12 mouse cellular contexts compared by ENCODE assay signal in genomic region chr16:44510521-44511213, GRCm38 (mm10). TPM values are rescaled to one million over a fixed set of nuclear protein-coding genes. Genes with fewer than 3 reads are reported as not detected.
DNase-seq lines count a peak whose midpoint lies in the region; ATAC-seq lines count a peak whose summit lies in the region.
"Had no signal": no experiment of that assay in that cellular context is flagged by ENCODE, and none has a peak within 500 bp of the region (broad histone marks: within the 10 kb centered on the region; RNA-seq: fewer than 3 reads in every experiment).

No protein-coding gene starts in this region.

- peaks cover 29% of the 10 kb centered on the region for H3K36me3 ChIP-seq in hindbrain, embryonic 12.5 days
- H3K36me3 ChIP-seq in hindbrain, embryonic 13.5 days: peaks cover 10% of the 10 kb centered on the region; the same call in 1 of the 2 replicates
- no peaks in the 10 kb centered on the region for H3K36me3 ChIP-seq in midbrain, embryonic 14.5 days (ENCODE audit: control insufficient read depth, insufficient read depth, low read length)
- peaks cover 100% of the 10 kb centered on the region for H3K36me3 ChIP-seq in midbrain, embryonic 10.5 days
- 0 out of 2 replicates have a peak, but pooled peaks cover 2% of the 10 kb centered on the region for H3K36me3 ChIP-seq in forebrain, embryonic 16.5 days (ENCODE audit: control insufficient read depth, insufficient read depth)
- no peaks in the 10 kb centered on the region for H3K36me3 ChIP-seq in midbrain, embryonic 15.5 days (replicated peaks)
- H3K36me3 ChIP-seq in kidney, embryonic 14.5 days (ENCODE audit: control insufficient read depth, insufficient read depth, low read length): peaks cover 22% of the 10 kb centered on the region

- no peaks in the 10 kb centered on the region for H3K9me3 ChIP-seq in hindbrain, embryonic 12.5 days (replicated peaks)
- H3K9me3 ChIP-seq in hindbrain, embryonic 13.5 days: no peaks in the 10 kb centered on the region
- H3K9me3 ChIP-seq in midbrain, embryonic 14.5 days (ENCODE audit: control insufficient read depth, low read length): no peaks in the 10 kb centered on the region
- no peaks in the 10 kb centered on the region for H3K9me3 ChIP-seq in midbrain, embryonic 10.5 days (replicated peaks)
- H3K9me3 ChIP-seq in forebrain, embryonic 16.5 days (ENCODE audit: control insufficient read depth, low read length): no peaks in the 10 kb centered on the region
- H3K9me3 ChIP-seq in midbrain, embryonic 15.5 days: no peaks in the 10 kb centered on the region
- H3K9me3 ChIP-seq in kidney, embryonic 14.5 days (ENCODE audit: control insufficient read depth, low read length): no peaks in the 10 kb centered on the region

- H3K27ac ChIP-seq in hindbrain, embryonic 12.5 days: 0 out of 2 replicates have a peak overlapping the region, but pooled peaks have one; percentile 48
- no peak overlapping the region for H3K27ac ChIP-seq in hindbrain, embryonic 13.5 days
- 0 out of 2 replicates have a peak overlapping the region, but pooled peaks have one; percentile 16 for H3K27ac ChIP-seq in midbrain, embryonic 14.5 days (replicated peaks; ENCODE audit: low read depth, low read length)
- no peak overlapping the region for H3K27ac ChIP-seq in midbrain, embryonic 10.5 days (replicated peaks)
- peak overlapping the region; percentile 65 for H3K27ac ChIP-seq in forebrain, embryonic 16.5 days (ENCODE audit: low read length)
- peak overlapping the region; percentile 41; the same call in 1 of the 2 replicates for H3K27ac ChIP-seq in midbrain, embryonic 15.5 days
- no peak overlapping the region for H3K27ac ChIP-seq in kidney, embryonic 14.5 days (ENCODE audit: low read depth, low read length)
- H3K27ac ChIP-seq: macrophage had no signal

- DNase-seq in midbrain, embryonic 14.5 days: no peak
- DNase-seq in midbrain, embryonic 10.5 days (ENCODE audit: low spot score): no peak
- no peak for DNase-seq in urinary bladder, adult 18-20 months (ENCODE audit: low spot score in 2 of 2)
- DNase-seq: adrenal gland, postnatal 36 days; kidney, postnatal 14 days had no signal

- H3K27me3 ChIP-seq in hindbrain, embryonic 12.5 days: no peaks in the 10 kb centered on the region
- H3K27me3 ChIP-seq in hindbrain, embryonic 13.5 days: no peaks in the 10 kb centered on the region
- H3K27me3 ChIP-seq in midbrain, embryonic 14.5 days (ENCODE audit: control insufficient read depth, insufficient read depth, low read length): no peaks in the 10 kb centered on the region
- no peaks in the 10 kb centered on the region for H3K27me3 ChIP-seq in midbrain, embryonic 10.5 days (ENCODE audit: low read depth, poor library complexity, severe bottlenecking)
- no peaks in the 10 kb centered on the region for H3K27me3 ChIP-seq in forebrain, embryonic 16.5 days (replicated peaks; ENCODE audit: control insufficient read depth, insufficient read depth, low read length)
- no peaks in the 10 kb centered on the region for H3K27me3 ChIP-seq in midbrain, embryonic 15.5 days (replicated peaks)
- no peaks in the 10 kb centered on the region for H3K27me3 ChIP-seq in kidney, embryonic 14.5 days (ENCODE audit: control insufficient read depth, insufficient read depth, low read length)

- ATAC-seq in hindbrain, embryonic 12.5 days (ENCODE audit: low FRiP score): no peak
- ATAC-seq in hindbrain, embryonic 13.5 days (ENCODE audit: low FRiP score): no peak
- ATAC-seq in midbrain, embryonic 14.5 days (ENCODE audit: low FRiP score, low TSS enrichment): no peak
- peak; percentile 45 for ATAC-seq in forebrain, embryonic 16.5 days
- no peak for ATAC-seq in midbrain, embryonic 15.5 days (replicated peaks)
- no peak for ATAC-seq in kidney, embryonic 14.5 days (ENCODE audit: low FRiP score, low TSS enrichment)

- 82% methylated on average over 13 of the region's 13 CpGs for WGBS in hindbrain, embryonic 12.5 days
- WGBS in hindbrain, embryonic 13.5 days: 78% methylated on average over 13 of the region's 13 CpGs
- WGBS in midbrain, embryonic 14.5 days: 74% methylated on average over 13 of the region's 13 CpGs
- WGBS in midbrain, embryonic 10.5 days: 87% methylated on average over 13 of the region's 13 CpGs
- 66% methylated on average over 13 of the region's 13 CpGs for WGBS in forebrain, embryonic 16.5 days
- 63% methylated on average over 13 of the region's 13 CpGs for WGBS in midbrain, embryonic 15.5 days
- WGBS in kidney, embryonic 14.5 days: 80% methylated on average over 13 of the region's 13 CpGs

- H3K4me3 ChIP-seq in hindbrain, embryonic 12.5 days: no peak overlapping the region
- H3K4me3 ChIP-seq in hindbrain, embryonic 13.5 days: no peak overlapping the region
- H3K4me3 ChIP-seq in midbrain, embryonic 14.5 days (replicated peaks; ENCODE audit: low read depth, low read length): no peak overlapping the region
- no peak overlapping the region for H3K4me3 ChIP-seq in midbrain, embryonic 10.5 days
- no peak overlapping the region for H3K4me3 ChIP-seq in forebrain, embryonic 16.5 days (replicated peaks; ENCODE audit: low read length)
- H3K4me3 ChIP-seq in midbrain, embryonic 15.5 days: no peak overlapping the region
- H3K4me3 ChIP-seq in kidney, embryonic 14.5 days (ENCODE audit: low read length): no peak overlapping the region
- H3K4me3 ChIP-seq: erythroblast, embryonic 14.5 days had no signal

- no peak overlapping the region for H3K4me2 ChIP-seq in hindbrain, embryonic 12.5 days (replicated peaks)
- H3K4me2 ChIP-seq in hindbrain, embryonic 13.5 days: no peak overlapping the region
- H3K4me2 ChIP-seq in midbrain, embryonic 14.5 days (ENCODE audit: low read length): no peak overlapping the region
- H3K4me2 ChIP-seq in forebrain, embryonic 16.5 days (ENCODE audit: low read length): no peak overlapping the region
- H3K4me2 ChIP-seq in midbrain, embryonic 15.5 days: no peak overlapping the region
- no peak overlapping the region for H3K4me2 ChIP-seq in kidney, embryonic 14.5 days (replicated peaks; ENCODE audit: low read depth, low read length)

- H3K9ac ChIP-seq in hindbrain, embryonic 12.5 days: no peak overlapping the region
- no peak overlapping the region for H3K9ac ChIP-seq in hindbrain, embryonic 13.5 days
- no peak overlapping the region for H3K9ac ChIP-seq in midbrain, embryonic 14.5 days (replicated peaks; ENCODE audit: low read length)
- no peak overlapping the region for H3K9ac ChIP-seq in forebrain, embryonic 16.5 days (replicated peaks; ENCODE audit: low read depth, low read length)
- no peak overlapping the region for H3K9ac ChIP-seq in midbrain, embryonic 15.5 days
- H3K9ac ChIP-seq in kidney, embryonic 14.5 days (ENCODE audit: low read depth, low read length): no peak overlapping the region

- peaks cover 7% of the 10 kb centered on the region for H3K4me1 ChIP-seq in hindbrain, embryonic 12.5 days
- peaks cover 14% of the 10 kb centered on the region; the same call in 1 of the 2 replicates for H3K4me1 ChIP-seq in hindbrain, embryonic 13.5 days (replicated peaks)
- no peaks in the 10 kb centered on the region for H3K4me1 ChIP-seq in midbrain, embryonic 14.5 days (ENCODE audit: control insufficient read depth, insufficient read depth, low read length)
- peaks cover 12% of the 10 kb centered on the region; the same call in 1 of the 2 replicates for H3K4me1 ChIP-seq in midbrain, embryonic 10.5 days
- peaks cover 22% of the 10 kb centered on the region for H3K4me1 ChIP-seq in forebrain, embryonic 16.5 days (replicated peaks; ENCODE audit: control insufficient read depth, insufficient read depth, low read length)
- peaks cover 4% of the 10 kb centered on the region; the same call in 1 of the 2 replicates for H3K4me1 ChIP-seq in midbrain, embryonic 15.5 days
- H3K4me1 ChIP-seq in kidney, embryonic 14.5 days (ENCODE audit: control insufficient read depth, insufficient read depth, low read length): peaks cover 8% of the 10 kb centered on the region

RNA-seq across cellular contexts. Expression of gene Boc, which starts 48.0 kb away (rescaled TPM):
- polyA plus RNA-seq in hindbrain, embryonic 12.5 days (2016; fragmentation: Nextera tagmentation; extraction: Ambion mirVana): 35.5 and 37.5 TPM in 2 replicates
- 14.0 and 17.2 TPM in 2 replicates for polyA plus RNA-seq in hindbrain, embryonic 13.5 days (2015; fragmentation: Nextera tagmentation; extraction: Ambion mirVana)
- polyA plus RNA-seq in midbrain, embryonic 14.5 days (2014; fragmentation: Nextera tagmentation; extraction: Ambion mirVana): 14.1 and 22.6 TPM in 2 replicates
- polyA plus RNA-seq in midbrain, embryonic 10.5 days (2016; fragmentation: Nextera tagmentation; extraction: Ambion mirVana): 30.8 and 37.1 TPM in 2 replicates
- 15.2 and 17.6 TPM in 2 replicates for polyA plus RNA-seq in forebrain, embryonic 16.5 days (2015; fragmentation: Nextera tagmentation; extraction: Ambion mirVana)
- polyA plus RNA-seq in midbrain, embryonic 15.5 days (2015; fragmentation: Nextera tagmentation; extraction: Ambion mirVana): 11.7 and 15.8 TPM in 2 replicates
- 15.2 and 23.5 TPM in 2 replicates for polyA plus RNA-seq in kidney, embryonic 14.5 days (2014; fragmentation: Nextera tagmentation; extraction: Ambion mirVana)
- polyA plus RNA-seq: erythroblast, embryonic 14.5 days had no signal

Comparison
In these comparisons a context has a peak if more than half of its experiments do, and no peak if none do; other contexts are left out.
1. H3K27ac ChIP-seq: peak in hindbrain, embryonic 12.5 days (single experiment), midbrain, embryonic 14.5 days (single experiment), forebrain, embryonic 16.5 days (single experiment) and midbrain, embryonic 15.5 days (single experiment); none in hindbrain, embryonic 13.5 days (single experiment), midbrain, embryonic 10.5 days (single experiment) and kidney, embryonic 14.5 days (single experiment).